Mouse (Mus musculus) brain, embryonic 14.5 days (tissue): ENCODE measurements at regions not wholly inside any gene's neighbourhood (a gene's known extent, or its start where the extent isn't known, plus 50 kb on each side); places are given as distances from the start of the nearest gene placed in this dataset.

ENCODE experiments used
- DNase-seq: peaks from one replicate; pipeline ENCODE4 v3.0.0-alpha.2; 2011; ENCODE audit warnings: low read depth
- CTCF ChIP-seq: fragments of 200-500 bp; IDR thresholded peaks from 2 replicates; pipeline ENCODE4 v1.5.1; 2012; ENCODE audit warnings: inconsistent platforms, mild to moderate bottlenecking, moderate library complexity, borderline replicate concordance; ENCODE audit not compliant: insufficient read depth, insufficient read length; ENCODE audit errors: extremely low read depth
- POLR2A ChIP-seq: fragments of 200-500 bp; IDR thresholded peaks from 2 replicates; pipeline ENCODE4 v1.6.1; 2012; ENCODE audit warnings: mild to moderate bottlenecking, inconsistent platforms, borderline replicate concordance; ENCODE audit not compliant: poor library complexity, insufficient read depth, insufficient read length, severe bottlenecking; ENCODE audit errors: extremely low read depth

DNA sequence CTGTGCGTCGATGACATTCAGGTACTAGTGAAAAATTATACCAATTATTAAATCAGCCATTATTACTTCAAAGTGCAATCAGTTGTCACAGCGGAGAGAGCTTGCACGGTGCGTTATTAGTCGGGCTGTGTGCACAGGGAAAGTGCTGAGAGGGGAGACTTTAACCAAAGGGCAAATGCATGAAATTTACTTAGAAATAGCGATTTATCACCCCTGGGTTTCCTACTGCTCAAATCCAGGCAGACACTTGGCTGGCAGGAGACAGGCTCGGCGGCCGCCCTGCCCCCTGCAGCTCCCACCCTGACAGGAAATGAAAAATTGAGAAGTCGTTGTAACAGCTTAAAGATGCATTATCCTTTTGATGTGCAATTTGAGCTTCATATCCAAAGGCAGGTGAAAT, 145.5 kb upstream of the Mvb12b start:
- peak; percentile 75 for DNase-seq
- no peak for TF ChIP-seq POLR2A
- no peak for TF ChIP-seq CTCF

DNA sequence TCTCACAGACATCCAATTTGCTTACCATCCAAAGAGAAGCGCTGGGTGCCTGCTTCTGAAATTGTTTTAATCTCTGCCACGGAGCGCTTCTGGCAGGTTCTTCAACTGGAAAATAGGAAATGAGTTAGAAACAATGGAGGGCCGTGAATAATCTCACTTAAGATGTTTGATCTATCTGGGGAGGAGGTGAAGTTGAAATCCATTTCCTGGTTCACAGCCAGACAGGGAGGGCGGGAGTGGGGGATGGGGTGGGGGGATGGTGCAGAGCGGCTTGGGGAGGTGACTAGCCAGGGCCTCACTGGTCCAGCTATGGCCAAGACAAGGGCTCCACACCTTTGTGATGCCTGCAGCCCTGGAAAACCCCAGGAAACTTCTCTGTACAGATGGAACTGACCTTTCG, 143.7 kb upstream of the Mvb12b start:
- TF ChIP-seq CTCF (no peak), POLR2A (no peak)
- DNase-seq, result no peak

DNA sequence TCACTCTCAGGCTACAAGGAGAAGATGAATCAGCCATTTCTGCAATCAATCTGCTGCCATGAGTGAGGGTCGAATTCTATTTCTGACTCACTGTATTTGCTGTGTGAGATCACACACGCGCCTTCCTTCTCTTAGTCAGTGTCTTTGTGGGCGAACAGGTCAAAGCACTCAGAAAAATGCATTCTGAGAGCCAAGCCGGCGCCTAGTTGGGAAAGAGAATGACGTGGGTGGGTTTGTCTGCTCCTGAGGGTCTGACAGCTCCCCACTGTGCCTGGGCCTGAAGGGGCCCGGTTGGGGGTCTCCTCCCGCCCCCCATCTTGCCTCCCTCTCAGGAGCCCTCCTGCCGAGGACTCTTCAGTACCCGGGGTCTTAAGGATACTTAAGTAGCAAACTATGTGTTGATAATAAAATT, 143.3 kb upstream of the Mvb12b start:
- DNase-seq, result peak; percentile 66

GRCm38 (mm10) chr2:34027445-34027844, 139.7 kb upstream of the Mvb12b start:
- no peak for TF ChIP-seq POLR2A
- TF ChIP-seq CTCF, result no peak
- peak; percentile 85 for DNase-seq

More for the DNA sequence above, 143.3 kb upstream of the Mvb12b start:
- TF ChIP-seq POLR2A (no peak), CTCF (no peak)

DNA sequence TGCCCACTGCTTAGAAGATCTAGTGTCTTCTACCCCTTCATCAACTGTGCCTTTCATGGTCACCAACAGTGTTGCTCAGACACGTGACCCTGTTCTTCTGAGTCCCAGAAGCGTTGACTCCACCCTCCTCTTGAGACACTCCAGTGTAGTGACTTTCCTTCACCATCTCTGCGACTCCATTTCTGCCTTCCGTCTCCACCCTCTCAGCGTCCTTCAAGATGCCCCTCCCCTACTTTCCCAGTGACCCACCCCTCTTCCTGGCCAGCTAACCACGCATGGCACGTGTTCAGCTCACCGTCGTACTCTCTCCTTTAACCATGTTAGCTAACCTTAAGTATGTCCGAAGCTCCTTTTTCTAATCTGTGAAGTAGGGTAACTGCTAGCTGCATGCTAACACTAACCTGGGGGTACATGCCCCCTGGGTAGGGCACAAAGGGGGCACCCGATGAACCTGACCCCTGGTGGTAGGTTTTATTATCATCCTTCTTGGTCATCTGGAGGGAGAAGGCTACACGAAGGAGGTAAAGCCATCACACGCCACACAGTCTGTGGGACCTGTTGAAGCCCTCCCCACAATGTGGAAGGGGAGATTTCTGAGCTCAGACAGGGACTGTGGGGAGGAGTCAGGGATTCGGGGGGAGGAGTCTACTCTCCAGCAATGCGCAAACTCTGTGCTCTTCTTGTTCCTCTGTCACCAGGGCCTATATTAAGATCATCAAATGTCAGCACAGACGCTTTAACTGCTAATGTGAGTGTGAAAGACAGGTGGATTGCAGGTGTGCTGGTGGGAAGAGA, 139.0 kb upstream of the Mvb12b start:
- TF ChIP-seq CTCF (peak; percentile 25; the same call in 1 of the 2 replicates), POLR2A (no peak)
- DNase-seq, result no peak

DNA sequence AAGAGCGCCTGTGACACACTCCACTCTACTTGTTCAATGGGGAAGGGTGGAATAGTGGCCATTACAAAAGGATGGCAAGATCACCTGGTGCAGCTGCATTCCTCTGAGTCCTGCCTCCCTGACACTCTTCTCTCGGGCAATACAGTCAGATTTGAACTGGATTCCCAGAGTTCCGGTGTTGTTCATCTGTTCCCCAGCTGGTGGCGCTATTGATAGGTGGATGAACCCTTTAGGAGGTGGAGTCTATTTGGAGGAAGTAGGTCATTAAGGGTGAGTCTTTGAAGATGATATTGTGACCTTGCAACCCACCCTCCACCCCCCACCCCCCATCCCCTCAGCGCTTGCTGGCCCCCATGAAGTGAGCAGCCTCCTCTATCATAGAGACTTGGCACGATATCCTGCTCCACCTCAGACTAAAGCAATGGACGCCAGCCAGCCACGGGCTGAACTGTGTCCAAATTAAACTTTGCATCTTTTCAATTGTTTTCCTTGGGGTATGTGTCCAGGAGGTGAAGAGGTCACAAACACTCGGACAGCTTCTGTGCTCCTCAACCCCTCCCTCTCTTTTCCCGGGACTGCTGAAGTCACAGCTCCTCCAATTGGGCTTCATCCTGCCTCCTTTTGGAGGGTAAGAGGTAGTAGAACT, 138.1 kb upstream of the Mvb12b start:
- peak; percentile 41; the same call in 1 of the 2 replicates for TF ChIP-seq CTCF
- no peak for TF ChIP-seq POLR2A
- no peak for DNase-seq

- TF ChIP-seq POLR2A, result no peak
- no peak for TF ChIP-seq CTCF
- no peak for DNase-seq
These were observed 129.4 kb upstream of the Mvb12b start for GRCm38 (mm10) chr2:34017142-34017453.

- TF ChIP-seq CTCF (no peak), POLR2A (no peak)
- DNase-seq, result peak; percentile 88
These were observed 128.8 kb upstream of the Mvb12b start for GRCm38 (mm10) chr2:34016350-34017141.

GRCm38 (mm10) chr2:34015640-34015995, 127.9 kb upstream of the Mvb12b start:
- TF ChIP-seq CTCF, result no peak
- no peak for TF ChIP-seq POLR2A
- DNase-seq, result no peak

DNA sequence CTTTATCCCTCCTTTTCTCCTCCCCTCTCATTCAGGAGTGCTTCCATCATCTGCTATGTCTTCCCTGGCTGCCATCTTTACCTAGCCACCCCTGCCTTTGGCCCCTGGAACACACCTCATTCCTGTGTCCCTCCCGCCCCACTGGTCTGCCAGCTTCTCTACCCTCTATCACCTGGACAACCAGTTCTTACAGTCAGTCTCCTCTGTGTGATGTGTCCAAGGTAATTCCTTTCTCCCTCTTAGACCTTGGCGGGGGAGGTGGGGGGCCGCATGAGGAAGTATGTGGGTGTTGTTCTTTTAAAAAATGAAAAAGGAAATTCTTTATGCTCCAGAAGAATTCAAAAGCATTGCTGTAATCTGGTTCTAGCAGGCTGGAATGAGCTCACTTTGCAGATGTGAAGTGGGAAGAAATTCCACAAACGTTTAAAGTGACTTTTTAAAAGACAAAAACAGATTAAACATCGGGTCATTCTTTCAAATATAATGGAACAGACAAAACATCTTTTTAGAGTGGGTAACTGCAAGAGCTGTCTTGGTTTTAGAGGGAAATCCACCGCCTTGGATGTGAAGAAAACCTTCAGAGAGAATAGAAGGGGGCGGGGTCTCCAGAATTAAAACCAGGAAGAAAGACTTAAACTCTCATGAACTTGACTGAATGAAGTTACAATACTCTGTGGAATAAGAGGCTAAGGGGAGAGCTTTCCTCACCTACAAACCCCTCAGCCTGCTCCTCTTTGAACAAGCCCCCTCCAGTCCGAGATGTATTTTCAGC, 127.3 kb upstream of the Mvb12b start:
- TF ChIP-seq CTCF (no peak), POLR2A (no peak)
- DNase-seq, result no peak

DNA sequence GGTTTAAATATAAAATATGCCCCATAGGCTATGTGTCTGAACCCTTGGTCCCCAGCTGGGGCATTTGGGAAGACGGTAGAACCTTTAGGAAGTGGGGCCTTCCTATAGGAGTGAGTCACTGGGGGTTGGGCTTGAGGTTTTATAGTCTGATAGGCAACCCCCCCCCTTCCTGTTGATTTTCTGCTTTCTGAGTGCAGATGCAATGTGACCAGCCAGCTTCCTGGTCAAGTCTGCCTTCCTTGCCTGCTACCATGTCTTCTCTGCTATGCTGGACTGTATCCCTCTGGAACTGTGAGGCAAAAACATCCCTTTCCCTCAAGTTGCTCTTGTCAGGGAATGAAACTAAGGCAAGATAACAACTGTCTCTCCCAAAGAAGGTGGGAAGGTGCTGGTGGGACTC, 122.4 kb upstream of the Mvb12b start:
- TF ChIP-seq CTCF, result no peak
- TF ChIP-seq POLR2A, result no peak
- DNase-seq, result no peak

GRCm38 (mm10) chr2:34007916-34008315, 120.2 kb upstream of the Mvb12b start:
- DNase-seq, result no peak
- TF ChIP-seq CTCF, result no peak
- no peak for TF ChIP-seq POLR2A
